Mouse (Mus musculus) forebrain, embryonic 16.5 days (tissue): ENCODE results near the gene Trp63. TPM values are rescaled to one million over a fixed set of nuclear protein-coding genes. Genes with fewer than 3 reads are reported as not detected.

ENCODE experiments used
- ATAC-seq: fragments of 200-750 bp; cut with Nextera tagmentation; 2 replicates; pipeline ENCODE4 v1.8.0; 2017; ENCODE audit warnings: mild to moderate bottlenecking, moderate library complexity
- H3K27ac ChIP-seq: fragments of 300-500 bp; sonication (generic); 2 replicates; pipeline ENCODE4 v1.5.1; 2014; ENCODE audit warnings: low read length, control low read depth
- H3K27me3 ChIP-seq: fragments of 300-500 bp; sonication (generic); replicated peaks from 2 replicates; pipeline ENCODE4 v1.6.1; 2014; ENCODE audit warnings: low read length; ENCODE audit not compliant: control insufficient read depth, insufficient read depth
- H3K36me3 ChIP-seq: fragments of 300-500 bp; sonication (generic); 2 replicates; pipeline ENCODE4 v1.6.1; 2014; ENCODE audit not compliant: control insufficient read depth, insufficient read depth
- H3K4me1 ChIP-seq: fragments of 300-500 bp; sonication (generic); replicated peaks from 2 replicates; pipeline ENCODE4 v1.6.1; 2014; ENCODE audit warnings: low read length; ENCODE audit not compliant: control insufficient read depth, insufficient read depth
- H3K4me2 ChIP-seq: fragments of 300-500 bp; sonication (generic); 2 replicates; pipeline ENCODE4 v1.6.1; 2014; ENCODE audit warnings: mild to moderate bottlenecking, low read length, control low read depth
- H3K4me3 ChIP-seq: fragments of 300-500 bp; sonication (generic); replicated peaks from 2 replicates; pipeline ENCODE4 v1.5.1; 2014; ENCODE audit warnings: mild to moderate bottlenecking, low read length, control low read depth
- H3K9ac ChIP-seq: fragments of 300-500 bp; sonication (generic); replicated peaks from 2 replicates; pipeline ENCODE4 v1.6.1; 2014; ENCODE audit warnings: low read depth, low read length, control low read depth
- H3K9me3 ChIP-seq: fragments of 300-500 bp; sonication (generic); 2 replicates; pipeline ENCODE4 v1.6.1; 2016; ENCODE audit warnings: low read length; ENCODE audit not compliant: control insufficient read depth
- WGBS: fragments of 180-500 bp; shearing (Covaris S2); extraction: QIAGEN DNeasy Blood & Tissue Kit; methylation state at CpG from one replicate; pipeline ENCODE4 v1.1.7; 2014; 5-methylcytosine and 5-hydroxymethylcytosine counted together
- polyA plus RNA-seq: library from polyadenylated mRNA; unstranded; fragments of >200 nt; fragmentation: Nextera tagmentation; extraction: Ambion mirVana; gene quantifications from 2 replicates; pipeline ENCODE4 v1.2.1, GENCODE M21; 2015

Trp63 gene
- polyA plus RNA-seq, 1 experiment from 2014 or later: 0.10 TPM

GRCm38 (mm10) chr16:25846611-25847010, 163.0 kb downstream of the Trp63 start:
- Histone ChIP-seq H3K4me1 (no peaks in the 10 kb centered on the region), H3K9me3 (no peaks in the 10 kb centered on the region), H3K27me3 (no peaks in the 10 kb centered on the region), H3K4me2 (no peak overlapping the region), H3K9ac (no peak overlapping the region), H3K27ac (no peak overlapping the region), H3K36me3 (no peaks in the 10 kb centered on the region), H3K4me3 (no peak overlapping the region)
- WGBS: 94% methylated on average over 5 of the region's 5 CpGs
- no peak for ATAC-seq

- Histone ChIP-seq H3K9ac (no peak overlapping the region), H3K9me3 (no peaks in the 10 kb centered on the region), H3K4me3 (no peak overlapping the region), H3K4me1 (no peaks in the 10 kb centered on the region), H3K36me3 (no peaks in the 10 kb centered on the region), H3K27me3 (no peaks in the 10 kb centered on the region), H3K4me2 (no peak overlapping the region), H3K27ac (no peak overlapping the region)
- ATAC-seq: no peak
- WGBS: 46% methylated on average over 2 of the region's 2 CpGs
These were observed 164.9 kb downstream of the Trp63 start for GRCm38 (mm10) chr16:25848474-25848873.

GRCm38 (mm10) chr16:25849593-25850464, 166.3 kb downstream of the Trp63 start:
- H3K4me3 ChIP-seq: no peak overlapping the region
- no peak overlapping the region for H3K9ac ChIP-seq
- H3K27me3 ChIP-seq: no peaks in the 10 kb centered on the region
- no peak overlapping the region for H3K4me2 ChIP-seq
- ATAC-seq: no peak
- no peak overlapping the region for H3K27ac ChIP-seq
- WGBS: 80% methylated on average over 13 of the region's 13 CpGs
- no peaks in the 10 kb centered on the region for H3K36me3 ChIP-seq
- H3K9me3 ChIP-seq: no peaks in the 10 kb centered on the region
- no peaks in the 10 kb centered on the region for H3K4me1 ChIP-seq

- Histone ChIP-seq H3K36me3 (no peaks in the 10 kb centered on the region), H3K4me3 (no peak overlapping the region), H3K4me1 (peaks cover 5% of the 10 kb centered on the region), H3K27ac (no peak overlapping the region), H3K27me3 (no peaks in the 10 kb centered on the region), H3K4me2 (no peak overlapping the region), H3K9ac (no peak overlapping the region), H3K9me3 (no peaks in the 10 kb centered on the region)
- 94% methylated on average over 8 of the region's 8 CpGs for WGBS
- no peak for ATAC-seq
These were observed 177.4 kb downstream of the Trp63 start for GRCm38 (mm10) chr16:25860731-25861505.

GRCm38 (mm10) chr16:25865096-25865869, 181.7 kb downstream of the Trp63 start:
- ATAC-seq: peak; percentile 38; the same call in 1 of the 2 replicates
- WGBS: 25% methylated on average over 7 of the region's 7 CpGs
- no peaks in the 10 kb centered on the region for H3K27me3 ChIP-seq
- peaks cover 5% of the 10 kb centered on the region for H3K4me1 ChIP-seq
- H3K4me3 ChIP-seq: no peak overlapping the region
- no peak overlapping the region for H3K9ac ChIP-seq
- no peaks in the 10 kb centered on the region for H3K36me3 ChIP-seq
- no peaks in the 10 kb centered on the region for H3K9me3 ChIP-seq
- no peak overlapping the region for H3K27ac ChIP-seq
- H3K4me2 ChIP-seq: no peak overlapping the region

- Histone ChIP-seq H3K27me3 (no peaks in the 10 kb centered on the region), H3K4me2 (no peak overlapping the region), H3K4me1 (no peaks in the 10 kb centered on the region), H3K9me3 (no peaks in the 10 kb centered on the region), H3K9ac (no peak overlapping the region), H3K27ac (no peak overlapping the region), H3K36me3 (no peaks in the 10 kb centered on the region), H3K4me3 (no peak overlapping the region)
- no peak for ATAC-seq
- WGBS: 78% methylated on average over 1 of the region's 1 CpGs
These were observed 187.9 kb downstream of the Trp63 start for GRCm38 (mm10) chr16:25871503-25871902.

- Histone ChIP-seq H3K4me3 (no peak overlapping the region), H3K27ac (no peak overlapping the region), H3K4me2 (no peak overlapping the region), H3K27me3 (no peaks in the 10 kb centered on the region), H3K36me3 (no peaks in the 10 kb centered on the region), H3K9me3 (no peaks in the 10 kb centered on the region), H3K9ac (no peak overlapping the region), H3K4me1 (no peaks in the 10 kb centered on the region)
- no peak for ATAC-seq
- 52% methylated on average over 2 of the region's 2 CpGs for WGBS
These were observed 192.1 kb downstream of the Trp63 start for GRCm38 (mm10) chr16:25875681-25876080.

GRCm38 (mm10) chr16:25877416-25877965, 193.9 kb downstream of the Trp63 start:
- 62% methylated on average over 7 of the region's 7 CpGs for WGBS
- Histone ChIP-seq H3K27ac (no peak overlapping the region), H3K9me3 (no peaks in the 10 kb centered on the region), H3K9ac (no peak overlapping the region), H3K4me2 (no peak overlapping the region), H3K4me1 (no peaks in the 10 kb centered on the region), H3K4me3 (no peak overlapping the region), H3K27me3 (no peaks in the 10 kb centered on the region), H3K36me3 (no peaks in the 10 kb centered on the region)
- no peak for ATAC-seq

- Histone ChIP-seq H3K27me3 (no peaks in the 10 kb centered on the region), H3K9ac (no peak overlapping the region), H3K9me3 (no peaks in the 10 kb centered on the region), H3K4me3 (no peak overlapping the region), H3K36me3 (no peaks in the 10 kb centered on the region), H3K4me2 (no peak overlapping the region), H3K27ac (no peak overlapping the region), H3K4me1 (no peaks in the 10 kb centered on the region)
- no peak for ATAC-seq
These were observed 194.6 kb downstream of the Trp63 start for GRCm38 (mm10) chr16:25878116-25878515.
